Mouse (Mus musculus) hindbrain, embryonic 10.5 days (tissue): Measurements from ENCODE around the gene Anxa1. TPM values are rescaled to one million over a fixed set of nuclear protein-coding genes. Genes with fewer than 3 reads are reported as not detected.

Experiments used
- DNase-seq: peaks from one replicate; pipeline ENCODE4 v3.0.0-alpha.2; 2017; ENCODE audit warnings: low spot score
- H3K27ac ChIP-seq: fragments of 300-500 bp; sonication (generic); 2 replicates; pipeline ENCODE4 v1.5.1; 2016; ENCODE audit warnings: mild to moderate bottlenecking, moderate library complexity
- H3K27me3 ChIP-seq: fragments of 300-500 bp; sonication (generic); 2 replicates; pipeline ENCODE4 v1.6.1; 2016; ENCODE audit warnings: mild to moderate bottlenecking; ENCODE audit not compliant: poor library complexity, insufficient read depth, severe bottlenecking
- H3K36me3 ChIP-seq: fragments of 300-500 bp; sonication (generic); 2 replicates; pipeline ENCODE4 v1.6.1; 2016; ENCODE audit warnings: mild to moderate bottlenecking, moderate library complexity
- H3K4me1 ChIP-seq: fragments of 300-500 bp; sonication (generic); replicated peaks from 2 replicates; pipeline ENCODE4 v1.6.1; 2016; ENCODE audit warnings: mild to moderate bottlenecking
- H3K4me3 ChIP-seq: fragments of 300-500 bp; sonication (generic); 2 replicates; pipeline ENCODE4 v1.5.1; 2016; ENCODE audit warnings: mild to moderate bottlenecking, moderate library complexity
- H3K9me3 ChIP-seq: fragments of 300-500 bp; sonication (generic); 2 replicates; pipeline ENCODE4 v1.6.1; 2016; ENCODE audit warnings: mild to moderate bottlenecking, moderate library complexity
- WGBS: fragments of 180-500 bp; shearing (Covaris S2); methylation state at CpG from one replicate; pipeline ENCODE4 v1.1.7; 2016; 5-methylcytosine and 5-hydroxymethylcytosine counted together
- polyA plus RNA-seq: library from polyadenylated mRNA; unstranded; fragments of >200 nt; fragmentation: Nextera tagmentation; extraction: Ambion mirVana; gene quantifications from 2 replicates; pipeline ENCODE4 v1.2.1, GENCODE M21; 2016

Anxa1 gene
- polyA plus RNA-seq, 1 experiment from 2014 or later = 4.6 TPM

DNA sequence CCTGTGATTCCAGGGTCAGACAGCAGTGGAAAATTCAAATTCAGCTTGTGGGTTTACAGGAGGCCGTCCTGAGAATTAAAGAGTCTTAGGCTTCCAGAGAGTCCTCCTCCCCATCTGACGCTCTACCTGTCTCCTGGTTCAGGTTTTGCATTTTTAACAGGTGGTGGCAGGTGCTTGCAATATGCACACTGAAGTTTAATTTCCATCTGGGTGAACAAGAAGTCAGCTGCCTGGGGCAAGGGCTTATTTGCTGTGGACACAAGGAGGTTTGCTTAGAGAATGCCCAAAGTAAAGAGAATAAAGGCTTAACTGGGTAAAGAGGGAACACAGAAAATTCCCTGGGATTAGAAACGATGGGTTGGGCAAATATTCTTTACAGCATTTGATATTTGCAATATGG is 11.2 kb upstream of the Anxa1 start:
- Histone ChIP-seq H3K9me3 (no peaks in the 10 kb centered on the region), H3K4me1 (no peaks in the 10 kb centered on the region), H3K27me3 (no peaks in the 10 kb centered on the region), H3K4me3 (no peak overlapping the region), H3K36me3 (no peaks in the 10 kb centered on the region), H3K27ac (no peak overlapping the region)
- no peak for DNase-seq
- 80% methylated on average over 3 of the region's 3 CpGs for WGBS

DNA sequence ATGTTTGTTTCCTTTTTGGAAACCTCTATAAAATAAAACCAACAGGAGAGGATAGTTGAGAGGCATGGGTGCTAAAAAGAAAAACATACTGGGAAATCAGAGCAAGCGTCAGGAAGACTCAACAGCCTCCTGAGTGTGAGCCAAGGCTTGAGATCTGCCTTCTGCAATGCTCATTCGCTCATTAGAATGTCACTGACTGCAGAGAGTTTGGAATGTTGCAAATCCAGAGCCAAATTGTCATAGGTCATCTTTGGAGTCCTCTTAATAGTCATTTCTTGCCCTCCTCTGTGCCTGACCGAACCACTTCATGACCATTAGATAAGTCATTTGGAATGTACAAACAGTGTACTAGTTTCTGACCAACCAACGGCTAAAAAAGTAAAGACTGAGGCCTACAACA is 8.4 kb upstream of the Anxa1 start:
- 91% methylated on average over 4 of the region's 4 CpGs for WGBS

DNA sequence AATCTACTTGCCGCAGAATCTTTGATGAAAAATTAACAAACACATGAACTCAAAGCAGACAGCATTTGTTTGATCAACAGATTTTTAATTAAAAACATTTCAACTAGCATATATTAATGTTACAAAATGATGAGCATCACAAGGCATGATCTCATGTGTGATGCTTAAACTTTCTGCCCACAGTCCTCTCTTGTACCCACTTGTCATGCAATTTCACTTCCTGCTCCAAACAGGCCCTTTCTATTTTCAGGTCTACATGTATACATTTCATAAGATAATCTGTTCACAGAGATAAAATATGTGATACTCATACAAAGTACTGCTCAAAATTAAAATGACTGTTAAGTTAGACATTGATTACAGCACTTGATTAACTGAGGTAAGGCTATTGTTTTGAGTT is 6.3 kb upstream of the Anxa1 start:
- Histone ChIP-seq H3K4me3 (no peak overlapping the region), H3K4me1 (no peaks in the 10 kb centered on the region), H3K9me3 (no peaks in the 10 kb centered on the region), H3K27ac (no peak overlapping the region), H3K27me3 (no peaks in the 10 kb centered on the region), H3K36me3 (no peaks in the 10 kb centered on the region)
- DNase-seq = no peak
- 95% methylated on average over 1 of the region's 1 CpGs for WGBS

More for the DNA sequence above, 8.4 kb upstream of the Anxa1 start:
- Histone ChIP-seq H3K27me3 (no peaks in the 10 kb centered on the region), H3K36me3 (no peaks in the 10 kb centered on the region), H3K27ac (no peak overlapping the region), H3K9me3 (no peaks in the 10 kb centered on the region), H3K4me3 (no peak overlapping the region), H3K4me1 (no peaks in the 10 kb centered on the region)
- DNase-seq = no peak

DNA sequence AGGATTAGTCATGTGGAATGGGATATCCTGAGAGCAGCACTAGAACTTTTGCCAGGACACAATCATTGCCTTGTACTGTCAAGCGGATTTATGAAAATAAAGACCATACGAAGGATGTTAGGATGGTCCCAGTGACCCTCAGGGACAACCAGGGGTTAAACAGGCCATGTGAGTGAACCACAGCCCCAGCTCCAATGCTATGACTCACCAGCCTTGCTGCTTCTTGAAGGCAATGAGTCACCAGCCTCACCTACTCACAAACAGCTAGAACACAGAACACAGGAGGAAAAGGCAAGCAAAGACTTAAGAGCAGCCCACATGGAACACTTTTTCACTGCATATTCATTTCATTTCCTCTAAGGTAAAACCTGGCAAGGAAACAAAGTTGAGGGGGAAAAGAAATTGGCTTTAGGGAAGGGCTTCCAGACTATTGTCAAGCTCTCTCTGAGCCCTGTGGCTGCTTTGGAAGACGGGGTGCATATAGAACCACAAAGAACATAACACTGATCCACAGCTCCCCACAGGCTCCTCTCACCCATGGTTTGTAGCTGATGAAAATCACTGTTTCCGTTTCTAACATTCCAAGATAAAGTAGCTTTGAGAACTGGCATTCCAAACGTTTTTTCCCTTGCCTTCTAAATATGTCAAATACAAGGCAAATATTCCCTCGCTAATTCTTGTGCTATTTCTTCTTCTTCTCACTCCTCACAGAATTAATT is 3.0 kb upstream of the Anxa1 start:
- DNase-seq = no peak
- Histone ChIP-seq H3K27ac (no peak overlapping the region), H3K36me3 (no peaks in the 10 kb centered on the region), H3K4me1 (no peaks in the 10 kb centered on the region), H3K4me3 (no peak overlapping the region), H3K9me3 (no peaks in the 10 kb centered on the region), H3K27me3 (no peaks in the 10 kb centered on the region)
- WGBS = 82% methylated on average over 6 of the region's 6 CpGs

DNA sequence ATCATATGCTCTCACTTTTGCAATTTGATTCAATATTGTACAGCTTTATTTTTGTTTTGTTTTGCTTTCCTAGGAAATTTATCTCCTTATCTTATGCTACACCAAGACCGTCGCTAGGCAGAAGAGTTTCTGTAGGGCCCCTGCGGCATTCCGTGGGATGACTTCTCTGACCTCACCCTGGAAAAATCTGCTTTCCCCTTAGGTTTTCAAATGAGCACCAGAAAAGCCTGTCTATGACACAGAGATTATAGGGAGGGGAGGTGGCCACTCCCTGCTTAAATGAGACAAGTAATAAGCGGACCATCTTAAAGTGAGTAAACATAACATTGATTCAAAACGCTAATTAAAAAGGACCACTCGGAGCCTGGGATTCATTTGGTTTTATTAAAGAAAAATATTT is 1.0 kb downstream of the Anxa1 start:
- H3K27ac ChIP-seq = no peak overlapping the region
- no peaks in the 10 kb centered on the region for H3K36me3 ChIP-seq
- H3K9me3 ChIP-seq = no peaks in the 10 kb centered on the region
- no peaks in the 10 kb centered on the region for H3K27me3 ChIP-seq
- 82% methylated on average over 7 of the region's 7 CpGs for WGBS
- DNase-seq = no peak
- H3K4me1 ChIP-seq = no peaks in the 10 kb centered on the region
- H3K4me3 ChIP-seq = no peak overlapping the region

DNA sequence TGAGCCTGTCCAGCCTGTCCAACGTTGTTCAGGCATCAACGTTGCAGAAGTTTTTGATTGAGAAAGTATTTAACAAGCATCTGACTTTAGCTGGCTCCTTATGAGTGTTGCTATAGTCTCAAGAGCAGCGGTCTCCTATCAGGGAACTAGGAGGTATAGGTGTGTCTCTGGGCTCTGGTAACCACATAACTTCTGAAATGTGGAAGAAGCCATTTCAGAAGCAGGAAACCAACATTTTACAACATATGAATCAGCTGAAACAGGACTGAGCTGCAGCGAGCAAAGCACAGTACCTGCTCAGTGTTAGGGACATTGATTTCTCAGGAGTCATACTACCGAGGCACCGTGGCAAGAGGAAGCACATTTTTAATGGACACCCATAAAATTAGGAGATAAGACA is 1.5 kb downstream of the Anxa1 start:
- H3K4me3 ChIP-seq = no peak overlapping the region
- no peaks in the 10 kb centered on the region for H3K4me1 ChIP-seq
- no peaks in the 10 kb centered on the region for H3K36me3 ChIP-seq
- no peak for DNase-seq
- no peaks in the 10 kb centered on the region for H3K27me3 ChIP-seq
- 85% methylated on average over 6 of the region's 6 CpGs for whole genome bisulfite sequencing
- no peak overlapping the region for H3K27ac ChIP-seq
- H3K9me3 ChIP-seq = no peaks in the 10 kb centered on the region

DNA sequence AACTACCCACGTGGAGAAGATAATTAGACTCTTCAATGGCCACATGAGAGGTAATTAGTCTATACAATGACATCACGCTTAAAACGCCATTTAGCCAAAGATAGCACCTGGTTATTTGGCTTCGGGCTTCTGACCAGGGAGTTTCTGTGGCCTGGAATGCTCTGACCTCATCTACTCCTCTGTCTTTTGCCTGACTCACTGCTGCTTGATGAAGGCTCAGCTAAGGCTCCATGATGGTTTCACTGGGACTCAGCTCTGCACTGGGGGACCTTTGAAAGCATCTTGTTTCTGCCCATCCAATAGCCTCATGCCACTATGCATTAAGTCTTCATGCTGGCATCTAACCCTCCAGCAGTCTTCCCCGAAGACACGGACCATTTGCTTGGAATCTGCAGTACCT is 2.5 kb downstream of the Anxa1 start:
- Histone ChIP-seq H3K27me3 (no peaks in the 10 kb centered on the region), H3K36me3 (no peaks in the 10 kb centered on the region), H3K27ac (no peak overlapping the region), H3K4me3 (no peak overlapping the region), H3K4me1 (no peaks in the 10 kb centered on the region), H3K9me3 (no peaks in the 10 kb centered on the region)
- 88% methylated on average over 6 of the region's 6 CpGs for WGBS
- DNase-seq = no peak

DNA sequence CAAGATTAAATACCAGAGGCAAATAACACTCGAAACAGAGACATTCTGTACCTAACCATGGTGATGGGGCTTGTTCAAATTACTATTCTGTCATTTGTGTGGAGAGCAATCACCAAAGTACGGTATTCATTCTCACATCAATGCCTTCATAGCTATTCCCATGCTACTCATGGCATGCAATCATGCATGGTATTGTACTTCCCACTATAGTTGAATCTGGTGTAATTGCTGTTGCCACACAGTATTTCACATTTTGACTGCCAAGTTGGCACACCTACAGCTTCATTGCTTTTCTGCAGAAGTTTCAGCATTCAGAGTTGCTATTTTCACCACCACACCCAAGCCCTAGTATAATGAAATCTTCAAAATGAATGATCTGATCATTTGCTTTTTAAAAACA is 4.4 kb downstream of the Anxa1 start:
- no peaks in the 10 kb centered on the region for H3K9me3 ChIP-seq
- 90% methylated on average over 2 of the region's 2 CpGs for WGBS
- no peaks in the 10 kb centered on the region for H3K4me1 ChIP-seq
- no peak overlapping the region for H3K4me3 ChIP-seq
- H3K27me3 ChIP-seq = no peaks in the 10 kb centered on the region
- no peak for DNase-seq
- H3K36me3 ChIP-seq = no peaks in the 10 kb centered on the region
- H3K27ac ChIP-seq = no peak overlapping the region

DNA sequence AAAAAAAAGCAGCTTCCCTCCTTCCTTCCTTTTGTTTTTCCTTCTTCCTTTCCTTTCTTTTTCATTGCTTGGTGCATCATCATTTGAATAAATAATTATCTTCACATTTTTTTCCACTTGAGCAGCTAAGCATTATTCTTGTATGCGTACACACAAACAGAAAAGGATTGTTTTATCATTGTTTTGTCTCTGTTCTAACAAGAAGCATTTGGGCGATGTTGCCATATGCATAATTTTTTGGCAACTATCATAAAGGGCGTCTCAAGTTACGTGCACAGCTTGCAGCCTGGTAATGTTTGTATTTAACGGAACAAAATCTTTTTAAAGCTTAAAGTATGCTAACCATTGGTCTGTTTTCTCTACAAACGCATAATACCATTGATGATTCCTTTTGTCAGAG is 5.1 kb downstream of the Anxa1 start:
- H3K9me3 ChIP-seq = no peaks in the 10 kb centered on the region
- H3K27ac ChIP-seq = no peak overlapping the region
- H3K36me3 ChIP-seq = no peaks in the 10 kb centered on the region
- H3K4me1 ChIP-seq = no peaks in the 10 kb centered on the region
- no peak for DNase-seq
- WGBS = 86% methylated on average over 6 of the region's 6 CpGs
- H3K27me3 ChIP-seq = no peaks in the 10 kb centered on the region
- no peak overlapping the region for H3K4me3 ChIP-seq

DNA sequence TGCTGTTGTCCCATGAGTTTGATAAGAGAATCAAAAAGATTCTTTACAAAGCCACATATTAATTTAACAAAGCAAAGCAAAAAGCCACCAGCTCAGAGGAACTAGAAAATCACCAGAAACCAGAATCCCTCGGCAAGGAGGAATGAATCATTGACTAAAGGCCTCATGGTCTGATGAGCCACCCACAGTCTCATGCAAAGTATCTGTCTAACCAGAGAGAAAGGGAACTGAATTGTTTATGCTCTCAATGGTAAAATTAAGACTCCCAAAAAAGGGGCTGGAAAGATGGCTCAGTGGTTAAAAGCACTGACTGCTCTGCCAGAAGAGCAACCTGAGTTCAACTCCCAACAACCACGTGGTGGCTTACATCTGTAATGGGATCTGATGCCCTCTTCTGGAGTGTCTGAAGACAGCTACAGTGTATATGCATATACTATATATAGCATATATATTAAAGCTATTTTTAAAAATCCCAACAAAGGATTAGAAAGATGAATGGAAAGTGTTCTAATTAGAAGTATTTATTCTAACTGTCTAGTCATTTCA is 9.5 kb downstream of the Anxa1 start:
- no peak for DNase-seq
- Histone ChIP-seq H3K4me1 (no peaks in the 10 kb centered on the region), H3K27ac (no peak overlapping the region), H3K27me3 (no peaks in the 10 kb centered on the region), H3K4me3 (no peak overlapping the region), H3K36me3 (no peaks in the 10 kb centered on the region), H3K9me3 (no peaks in the 10 kb centered on the region)
- 73% methylated on average over 2 of the region's 2 CpGs for WGBS

DNA sequence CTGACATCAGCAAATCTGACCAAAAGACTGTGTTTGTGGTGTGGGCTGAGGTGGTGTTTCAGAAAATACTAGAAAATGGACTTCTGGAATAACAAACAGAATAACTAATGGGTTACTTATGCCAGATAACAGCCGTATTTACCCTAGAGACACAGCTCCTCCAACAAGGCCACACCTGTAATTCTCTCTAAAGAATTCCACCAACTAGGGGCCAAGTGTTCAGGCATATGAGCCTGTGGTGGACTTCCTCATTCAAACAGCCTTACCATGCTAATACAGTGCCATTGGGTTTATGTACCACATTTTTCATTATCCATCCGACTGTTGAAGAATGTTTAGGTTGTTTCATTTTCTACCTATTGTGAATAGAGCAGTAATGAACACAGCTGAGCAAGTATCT is 20.6 kb downstream of the Anxa1 start:
- Histone ChIP-seq H3K4me3 (no peak overlapping the region), H3K36me3 (no peaks in the 10 kb centered on the region), H3K9me3 (no peaks in the 10 kb centered on the region), H3K27me3 (no peaks in the 10 kb centered on the region), H3K27ac (no peak overlapping the region), H3K4me1 (no peaks in the 10 kb centered on the region)
- DNase-seq = no peak
- 92% methylated on average over 2 of the region's 2 CpGs for WGBS

DNA sequence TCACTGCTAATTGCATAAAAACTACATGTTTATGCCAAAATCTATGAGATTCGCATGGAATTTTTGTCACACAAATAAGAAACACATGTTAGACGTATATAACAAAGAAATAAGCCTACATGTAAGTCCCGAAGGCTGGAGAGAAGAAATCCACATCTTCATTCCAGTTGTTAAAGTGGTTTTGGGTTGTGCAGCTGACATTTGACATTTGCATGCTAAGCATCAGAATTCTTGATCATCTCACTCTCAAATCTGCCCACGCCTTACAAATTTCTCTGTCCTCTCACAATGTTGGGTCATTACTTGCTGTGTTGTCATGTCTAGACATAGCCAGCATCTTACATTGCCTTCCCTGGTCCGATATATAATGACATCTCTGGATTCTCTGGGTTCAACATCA is 24.2 kb downstream of the Anxa1 start:
- no peak for DNase-seq
- 91% methylated on average over 5 of the region's 5 CpGs for WGBS

DNA sequence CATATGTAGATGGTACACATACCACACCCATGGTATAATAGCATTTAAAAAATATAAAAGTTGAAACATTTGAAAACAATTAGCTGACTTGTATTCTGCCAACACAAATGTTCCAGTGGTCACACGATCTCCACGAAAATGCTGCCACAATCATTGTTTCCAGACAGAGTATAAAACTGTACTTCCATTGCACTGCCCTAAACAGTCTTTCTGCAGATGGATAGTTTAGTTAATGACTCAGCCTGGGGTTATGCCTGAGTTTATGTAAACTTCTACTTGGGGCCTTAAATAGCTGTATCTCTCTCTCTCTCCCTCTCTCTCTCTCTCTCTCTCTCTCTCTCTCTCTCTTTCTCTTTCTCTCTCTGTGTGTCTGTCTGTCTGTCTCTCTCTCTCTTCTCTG is 24.7 kb downstream of the Anxa1 start:
- Histone ChIP-seq H3K4me1 (no peaks in the 10 kb centered on the region), H3K27me3 (no peaks in the 10 kb centered on the region), H3K36me3 (no peaks in the 10 kb centered on the region), H3K27ac (no peak overlapping the region), H3K9me3 (no peaks in the 10 kb centered on the region), H3K4me3 (no peak overlapping the region)
- DNase-seq = no peak
- WGBS = 83% methylated on average over 2 of the region's 2 CpGs

More for the DNA sequence above, 24.2 kb downstream of the Anxa1 start:
- Histone ChIP-seq H3K27ac (no peak overlapping the region), H3K4me3 (no peak overlapping the region), H3K27me3 (no peaks in the 10 kb centered on the region), H3K36me3 (no peaks in the 10 kb centered on the region), H3K4me1 (no peaks in the 10 kb centered on the region), H3K9me3 (no peaks in the 10 kb centered on the region)

DNA sequence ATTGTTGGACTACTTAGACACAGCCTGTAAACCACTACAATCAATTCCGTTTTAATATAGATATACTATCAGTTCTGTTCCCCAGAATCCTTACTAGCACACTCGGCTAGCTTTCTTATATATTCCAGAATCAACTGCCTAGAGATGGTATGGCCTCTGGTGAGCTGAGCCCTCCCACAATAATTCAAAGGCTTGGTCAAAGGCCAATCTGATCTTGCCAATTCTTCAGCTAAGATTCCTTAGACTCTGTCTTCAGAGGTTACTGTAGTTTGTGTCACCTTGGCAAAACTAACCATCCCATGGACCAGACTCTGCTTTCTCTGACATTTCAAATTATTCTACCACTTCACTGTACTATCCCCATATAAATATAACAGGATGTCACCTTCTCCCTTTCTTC is 25.4 kb downstream of the Anxa1 start:
- H3K27ac ChIP-seq = no peak overlapping the region
- no peaks in the 10 kb centered on the region for H3K36me3 ChIP-seq
- DNase-seq = no peak
- H3K9me3 ChIP-seq = no peaks in the 10 kb centered on the region
- 86% methylated on average over 2 of the region's 2 CpGs for WGBS
- no peaks in the 10 kb centered on the region for H3K4me1 ChIP-seq
- H3K4me3 ChIP-seq = no peak overlapping the region
- no peaks in the 10 kb centered on the region for H3K27me3 ChIP-seq
